In the genomic region with DNA sequence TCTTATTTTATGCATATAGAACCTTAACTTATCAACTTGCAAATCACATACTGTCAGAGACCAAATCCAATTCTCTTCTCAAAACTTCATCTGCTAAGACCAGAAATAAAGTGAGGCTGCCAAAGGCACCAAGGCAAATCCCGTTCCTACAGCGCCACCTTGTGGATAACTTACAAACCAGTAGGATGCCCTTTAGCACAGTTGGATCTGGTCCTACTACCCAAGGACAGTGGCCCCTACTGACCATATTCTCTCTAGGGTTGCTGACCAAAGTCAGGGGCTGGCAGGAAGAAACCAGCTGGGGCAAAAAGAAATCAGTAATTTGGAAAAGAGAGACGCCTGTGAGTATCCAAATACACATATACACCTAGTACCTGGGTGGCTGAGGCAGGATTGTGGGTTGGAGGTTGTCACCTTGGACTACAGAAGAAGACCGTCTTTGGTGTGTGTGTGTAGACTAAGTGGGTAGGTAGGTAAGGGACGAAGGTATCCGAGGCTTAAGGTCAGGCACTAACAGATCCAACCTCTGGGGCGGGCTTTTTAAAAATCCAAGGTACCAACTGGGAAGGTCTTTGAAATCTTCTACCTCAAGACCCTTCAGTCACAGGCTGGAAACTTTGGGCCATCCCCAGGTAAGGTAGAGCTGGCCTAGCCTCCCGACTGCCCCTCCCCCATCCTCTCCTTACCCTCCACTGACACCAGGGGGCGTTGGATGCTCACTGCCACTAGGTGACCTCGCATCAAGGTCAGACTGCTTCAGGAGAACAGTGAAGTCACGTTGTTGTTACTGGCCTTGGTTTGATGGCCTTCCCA, we compare ENCODE assay signal across 9 mouse cellular contexts. TPM values are rescaled to one million over a fixed set of nuclear protein-coding genes. Genes with fewer than 3 reads are reported as not detected.
DNase-seq lines count a peak whose midpoint lies in the region; ATAC-seq and TF ChIP-seq lines count a peak whose summit lies in the region.
"Had no signal": no experiment of that assay in that cellular context is flagged by ENCODE, and none has a peak within 500 bp of the region (broad histone marks: within the 10 kb centered on the region; RNA-seq: fewer than 3 reads in every experiment).

No protein-coding gene starts in this region.

- H3K4me1 ChIP-seq in hindbrain, embryonic 13.5 days (replicated peaks) = no peaks in the 10 kb centered on the region

- no peak overlapping the region for H3K27ac ChIP-seq in hindbrain, embryonic 13.5 days

- no peak overlapping the region for H3K4me2 ChIP-seq in hindbrain, embryonic 13.5 days

- peak; percentile 63 for ATAC-seq in Patski
- ATAC-seq in frontal cortex, adult (ENCODE audit: low TSS enrichment) = peak; percentile 86
- ATAC-seq in hindbrain, embryonic 13.5 days (ENCODE audit: low FRiP score) = peak; percentile 63

- H3K9me3 ChIP-seq in hindbrain, embryonic 13.5 days = no peaks in the 10 kb centered on the region

- TF ChIP-seq CTCF in Patski (IDR thresholded peaks at IDR 0.05) = no peak

- no peaks in the 10 kb centered on the region for H3K27me3 ChIP-seq in Patski
- no peaks in the 10 kb centered on the region for H3K27me3 ChIP-seq in hindbrain, embryonic 13.5 days

- no peak overlapping the region for H3K4me3 ChIP-seq in hindbrain, embryonic 13.5 days
- H3K4me3 ChIP-seq: myocyte had no signal

- in situ Hi-C loops in Patski (cut with MboI; ENCODE audit: low pct_unique_long_range_greater_than_20kb) = loop anchor here (5.0 kb wide), 1 partner anchor 534 kb away; no protein-coding TSS in a partner anchor

- DNase-seq in Patski (ENCODE audit: low read depth, low spot score) = peak; percentile 49
- peak; percentile 18 for DNase-seq in cerebellum, adult 11-12 months
- DNase-seq in layer of hippocampus, postnatal 14 days (ENCODE audit: low spot score in 2 of 2) = peak; percentile 59 to 87
- peak; percentile 67 for DNase-seq in lung, postnatal 25 days (ENCODE audit: low spot score)
- DNase-seq in retina, postnatal 7 days (ENCODE audit: low read depth, low spot score) = peak; percentile 56
- DNase-seq in urinary bladder, postnatal 36 days (ENCODE audit: low spot score in 2 of 2) = no peak

- CTCF ChIA-PET in Patski (lab: Charles Lee) = interaction anchor here (1.0 to 2.7 kb wide), 10 partner anchors 8 to 536 kb away, joined by 3 to 17 read pairs (median 4); a partner anchor contains a TSS

- no peak overlapping the region for H3K9ac ChIP-seq in hindbrain, embryonic 13.5 days

- POLR2A ChIA-PET in Patski (lab: Charles Lee) = no interaction called here

- H3K36me3 ChIP-seq in hindbrain, embryonic 13.5 days = no peaks in the 10 kb centered on the region

- WGBS in hindbrain, embryonic 13.5 days = 61% methylated on average over 11 of the region's 11 CpGs

RNA-seq across cellular contexts. Expression of a gene that starts 25.9 kb away (rescaled TPM):
- polyA plus RNA-seq in Patski (2021) = 194 TPM
- polyA plus RNA-seq in hindbrain, embryonic 13.5 days (2015; fragmentation: Nextera tagmentation; extraction: Ambion mirVana) = 33.1 and 34.1 TPM in 2 replicates
- total RNA-seq in layer of hippocampus, postnatal 14 days (2021) = 10 to 100 TPM; 27.1 to 30.9 TPM

RNA-seq across cellular contexts. Expression of a gene that starts 57.1 kb away (rescaled TPM):
- 16.9 TPM for polyA plus RNA-seq in Patski (2021)
- 5.4 and 6.0 TPM in 2 replicates for polyA plus RNA-seq in hindbrain, embryonic 13.5 days (2015; fragmentation: Nextera tagmentation; extraction: Ambion mirVana)
- 10 to 100 TPM; 15.1 to 15.3 TPM for total RNA-seq in layer of hippocampus, postnatal 14 days (2021)

Comparison
In these comparisons a context has a peak if more than half of its experiments do, and no peak if none do; other contexts are left out.
1. DNase-seq: peak in Patski (single experiment), cerebellum, adult 11-12 months (single experiment), layer of hippocampus, postnatal 14 days (2 of 2), lung, postnatal 25 days (single experiment) and retina, postnatal 7 days (single experiment); none in urinary bladder, postnatal 36 days (0 of 2).
2. Peak in every context shown above with its lines, with median percentiles within 50 percentile points of each other: ATAC-seq.